Mouse (Mus musculus) neural tube, embryonic 13.5 days (tissue): ENCODE measurements around the gene Sigmar1. TPM values are rescaled to one million over a fixed set of nuclear protein-coding genes. Genes with fewer than 3 reads are reported as not detected.
"Not testable (repeated sequence)": the region's sequence is repeated elsewhere in the genome, so short reads cannot be mapped to it uniquely, and the experiment has no call there.

Source experiments
- ATAC-seq: fragments of 200-750 bp; cut with Nextera tagmentation; 2 replicates; pipeline ENCODE4 v1.8.0; 2017; ENCODE audit warnings: low read depth, mild to moderate bottlenecking, moderate TSS enrichment, moderate library complexity
- H3K27ac ChIP-seq: fragments of 300-500 bp; sonication (generic); replicated peaks from 2 replicates; pipeline ENCODE4 v1.5.1; 2015; ENCODE audit warnings: moderate library complexity, mild to moderate bottlenecking, inconsistent platforms
- H3K27me3 ChIP-seq: fragments of 300-500 bp; sonication (generic); 2 replicates; pipeline ENCODE4 v1.6.1; 2015; ENCODE audit warnings: mild to moderate bottlenecking, inconsistent platforms
- H3K36me3 ChIP-seq: fragments of 300-500 bp; sonication (generic); 2 replicates; pipeline ENCODE4 v1.6.1; 2015; ENCODE audit warnings: mild to moderate bottlenecking, inconsistent platforms
- H3K4me1 ChIP-seq: fragments of 300-500 bp; sonication (generic); replicated peaks from 2 replicates; pipeline ENCODE4 v1.6.1; 2015; ENCODE audit warnings: inconsistent platforms
- H3K4me2 ChIP-seq: fragments of 300-500 bp; sonication (generic); 2 replicates; pipeline ENCODE4 v1.6.1; 2015; ENCODE audit warnings: inconsistent platforms, mild to moderate bottlenecking, moderate library complexity
- H3K4me3 ChIP-seq: fragments of 300-500 bp; sonication (generic); 2 replicates; pipeline ENCODE4 v1.5.1; 2015; ENCODE audit warnings: mild to moderate bottlenecking, inconsistent platforms
- H3K9ac ChIP-seq: fragments of 300-500 bp; sonication (generic); 2 replicates; pipeline ENCODE4 v1.6.1; 2015; ENCODE audit warnings: moderate library complexity, mild to moderate bottlenecking, inconsistent platforms
- H3K9me3 ChIP-seq: fragments of 300-500 bp; sonication (generic); 2 replicates; pipeline ENCODE4 v1.6.1; 2016; ENCODE audit warnings: inconsistent platforms
- WGBS: fragments of 180-500 bp; shearing (Covaris S2); methylation state at CpG from one replicate; pipeline ENCODE4 v1.1.7; 2015; 5-methylcytosine and 5-hydroxymethylcytosine counted together
- polyA plus RNA-seq: library from polyadenylated mRNA; unstranded; fragments of >200 nt; fragmentation: Nextera tagmentation; extraction: Ambion mirVana; gene quantifications from 2 replicates; pipeline ENCODE4 v1.2.1, GENCODE M21; 2015

Gene Sigmar1
- polyA plus RNA-seq, 1 experiment from 2014 or later: 75.1 TPM

DNA sequence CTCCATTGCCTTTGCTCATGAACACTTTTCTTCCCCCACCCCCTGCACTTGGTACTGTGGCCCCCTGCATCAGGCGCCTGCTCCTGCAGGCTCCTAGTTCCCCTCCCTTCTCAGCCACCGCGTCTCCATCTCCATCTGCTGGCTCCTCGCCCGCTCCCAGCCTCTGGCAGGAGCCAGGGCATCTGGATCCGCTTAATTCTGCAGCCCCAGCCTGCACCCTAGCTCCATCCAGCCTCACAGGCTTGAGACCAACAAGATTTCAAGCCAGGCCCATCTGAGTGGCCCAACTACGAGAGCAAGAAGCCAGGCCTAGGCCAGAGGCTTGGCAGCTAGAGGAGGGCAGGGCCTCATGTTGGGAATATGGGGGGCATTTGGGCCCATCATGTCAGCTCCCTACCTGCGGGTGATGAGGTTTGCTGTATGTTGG is 6.7 kb upstream of the Sigmar1 start:
- H3K27me3 ChIP-seq, H3K4me3 ChIP-seq, H3K9me3 ChIP-seq, H3K36me3 ChIP-seq: not testable (repeated sequence)
- H3K4me2 ChIP-seq: peak overlapping the region; percentile 61
- 46% methylated on average over 8 of the region's 8 CpGs for WGBS
- peak; percentile 36; the same call in 1 of the 2 replicates for ATAC-seq
- H3K9ac ChIP-seq: peak overlapping the region; percentile 45; the same call in 1 of the 2 replicates
- H3K27ac ChIP-seq: peak overlapping the region; percentile 67
- peaks cover 36% of the 10 kb centered on the region for H3K4me1 ChIP-seq

- 45% methylated on average over 8 of the region's 8 CpGs for WGBS
- peak overlapping the region; percentile 61 for H3K4me2 ChIP-seq
- H3K36me3 ChIP-seq: peaks cover 8% of the 10 kb centered on the region; the same call in 1 of the 2 replicates
- peaks cover 36% of the 10 kb centered on the region for H3K4me1 ChIP-seq
- H3K4me3 ChIP-seq: no peak overlapping the region
- H3K27me3 ChIP-seq: no peaks in the 10 kb centered on the region
- H3K9me3 ChIP-seq: no peaks in the 10 kb centered on the region
- H3K27ac ChIP-seq: peak overlapping the region; percentile 67
- peak; percentile 45 for ATAC-seq
- peak overlapping the region; percentile 45 for H3K9ac ChIP-seq
Measured at GRCm38 (mm10) chr4:41762099-41762687, 6.2 kb upstream of the Sigmar1 start.

DNA sequence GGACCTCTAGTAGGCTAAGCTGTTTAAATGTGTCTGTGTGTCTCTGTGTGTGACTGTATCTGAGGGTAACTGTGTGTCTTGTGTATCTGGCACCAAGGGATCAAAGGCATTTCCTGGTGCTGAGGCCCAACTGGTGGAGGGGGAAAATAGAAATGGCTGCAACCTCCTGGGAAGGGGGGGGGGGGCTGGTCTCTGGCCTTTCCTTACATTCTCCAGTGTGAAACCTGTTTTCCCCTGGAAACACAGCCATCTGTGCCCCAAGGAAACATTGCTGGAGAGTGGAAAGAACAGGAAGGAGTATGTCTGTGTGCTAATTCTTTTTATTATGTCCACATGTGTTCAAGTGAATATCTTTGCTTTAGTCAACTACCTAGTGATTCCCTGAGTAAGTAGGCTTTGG is 5.7 kb upstream of the Sigmar1 start:
- no peak for ATAC-seq
- Histone ChIP-seq H3K9me3 (no peaks in the 10 kb centered on the region), H3K4me1 (peaks cover 36% of the 10 kb centered on the region), H3K27me3 (no peaks in the 10 kb centered on the region), H3K4me3 (peak overlapping the region; percentile 39; the same call in 1 of the 2 replicates), H3K27ac (peak overlapping the region; percentile 67), H3K9ac (0 out of 2 replicates have a peak overlapping the region, but pooled peaks have one; percentile 71), H3K4me2 (peak overlapping the region; percentile 61), H3K36me3 (peaks cover 8% of the 10 kb centered on the region; the same call in 1 of the 2 replicates)

DNA sequence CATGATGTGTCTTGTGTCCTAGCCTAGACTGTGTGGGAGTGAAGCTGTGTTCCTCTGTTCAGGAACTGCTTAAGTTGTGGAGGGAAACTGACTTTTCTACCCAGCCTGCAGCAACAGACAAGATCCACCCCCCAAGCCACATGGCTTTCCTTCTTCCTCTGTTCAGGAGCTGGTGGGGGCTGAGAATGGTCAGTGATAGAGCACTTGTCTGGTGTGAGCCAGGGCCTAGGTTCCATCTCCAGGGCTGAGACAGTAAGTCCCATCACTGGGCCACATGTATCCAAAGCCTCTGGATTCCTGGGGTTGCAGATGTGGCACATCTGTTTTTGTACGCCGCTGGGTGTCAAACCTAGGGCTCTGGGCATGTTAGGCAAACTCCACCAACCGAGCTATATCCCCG is 5.0 kb upstream of the Sigmar1 start:
- H3K4me2 ChIP-seq: peak overlapping the region; percentile 61
- WGBS: 80% methylated on average over 4 of the region's 4 CpGs
- H3K9me3 ChIP-seq: no peaks in the 10 kb centered on the region
- ATAC-seq: no peak
- peaks cover 43% of the 10 kb centered on the region for H3K4me1 ChIP-seq
- peak overlapping the region; percentile 67 for H3K27ac ChIP-seq
- H3K9ac ChIP-seq: peak overlapping the region; percentile 71
- H3K36me3 ChIP-seq: peaks cover 8% of the 10 kb centered on the region; the same call in 1 of the 2 replicates
- peak overlapping the region; percentile 39 for H3K4me3 ChIP-seq
- no peaks in the 10 kb centered on the region for H3K27me3 ChIP-seq

GRCm38 (mm10) chr4:41760288-41760721 is 4.3 kb upstream of the Sigmar1 start:
- peak overlapping the region; percentile 71 for H3K9ac ChIP-seq
- H3K4me1 ChIP-seq: peaks cover 43% of the 10 kb centered on the region
- peak; percentile 51 for ATAC-seq
- peak overlapping the region; percentile 39 for H3K4me3 ChIP-seq
- peaks cover 8% of the 10 kb centered on the region; the same call in 1 of the 2 replicates for H3K36me3 ChIP-seq
- no peaks in the 10 kb centered on the region for H3K27me3 ChIP-seq
- no peaks in the 10 kb centered on the region for H3K9me3 ChIP-seq
- H3K4me2 ChIP-seq: peak overlapping the region; percentile 61
- 1% methylated on average over 15 of the region's 15 CpGs for WGBS
- H3K27ac ChIP-seq: peak overlapping the region; percentile 67

GRCm38 (mm10) chr4:41759656-41760287 is 3.8 kb upstream of the Sigmar1 start:
- peak overlapping the region; percentile 71 for H3K9ac ChIP-seq
- H3K4me3 ChIP-seq: peak overlapping the region; percentile 39; the same call in 1 of the 2 replicates
- 45% methylated on average over 6 of the region's 6 CpGs for WGBS
- peaks cover 46% of the 10 kb centered on the region for H3K4me1 ChIP-seq
- ATAC-seq: no peak
- no peaks in the 10 kb centered on the region for H3K9me3 ChIP-seq
- H3K36me3 ChIP-seq: peaks cover 8% of the 10 kb centered on the region; the same call in 1 of the 2 replicates
- H3K27me3 ChIP-seq: no peaks in the 10 kb centered on the region
- peak overlapping the region; percentile 61 for H3K4me2 ChIP-seq
- H3K27ac ChIP-seq: peak overlapping the region; percentile 67; the same call in 1 of the 2 replicates

- no peak for ATAC-seq
- H3K4me2 ChIP-seq: no peak overlapping the region
- no peak overlapping the region for H3K4me3 ChIP-seq
- H3K9me3 ChIP-seq: no peaks in the 10 kb centered on the region
- H3K36me3 ChIP-seq: peaks cover 8% of the 10 kb centered on the region; the same call in 1 of the 2 replicates
- 0 out of 2 replicates have a peak overlapping the region, but pooled peaks have one; percentile 8 for H3K9ac ChIP-seq
- 90% methylated on average over 9 of the region's 9 CpGs for WGBS
- H3K4me1 ChIP-seq: peaks cover 48% of the 10 kb centered on the region
- no peak overlapping the region for H3K27ac ChIP-seq
- H3K27me3 ChIP-seq: no peaks in the 10 kb centered on the region
Measured at GRCm38 (mm10) chr4:41759206-41759605, 3.2 kb upstream of the Sigmar1 start.

DNA sequence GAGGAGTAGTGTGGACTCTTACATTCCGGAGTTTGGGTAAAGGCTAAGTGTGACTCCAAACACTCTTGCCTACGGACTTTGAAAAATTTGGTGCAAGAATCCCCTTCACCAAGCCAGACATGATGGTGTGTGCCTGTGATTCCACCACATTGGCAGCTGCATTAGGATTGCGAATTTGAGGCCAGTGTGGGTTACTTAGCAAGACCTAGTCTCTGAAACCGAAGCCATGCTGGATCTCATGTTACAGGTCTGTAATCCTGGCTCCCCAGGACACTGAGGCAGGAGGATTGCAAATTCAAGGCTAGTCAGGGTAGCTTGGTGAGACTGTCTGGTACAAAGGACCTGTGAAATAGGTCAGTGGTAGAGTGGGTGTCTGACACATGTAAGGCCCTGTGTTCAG is 2.7 kb upstream of the Sigmar1 start:
- H3K36me3 ChIP-seq: peaks cover 8% of the 10 kb centered on the region; the same call in 1 of the 2 replicates
- H3K27ac ChIP-seq: no peak overlapping the region
- H3K27me3 ChIP-seq: no peaks in the 10 kb centered on the region
- 0 out of 2 replicates have a peak overlapping the region, but pooled peaks have one; percentile 8 for H3K9ac ChIP-seq
- no peak overlapping the region for H3K4me3 ChIP-seq
- ATAC-seq: no peak
- H3K9me3 ChIP-seq: no peaks in the 10 kb centered on the region
- no peak overlapping the region for H3K4me2 ChIP-seq
- peaks cover 48% of the 10 kb centered on the region for H3K4me1 ChIP-seq
- 96% methylated on average over 4 of the region's 4 CpGs for WGBS

DNA sequence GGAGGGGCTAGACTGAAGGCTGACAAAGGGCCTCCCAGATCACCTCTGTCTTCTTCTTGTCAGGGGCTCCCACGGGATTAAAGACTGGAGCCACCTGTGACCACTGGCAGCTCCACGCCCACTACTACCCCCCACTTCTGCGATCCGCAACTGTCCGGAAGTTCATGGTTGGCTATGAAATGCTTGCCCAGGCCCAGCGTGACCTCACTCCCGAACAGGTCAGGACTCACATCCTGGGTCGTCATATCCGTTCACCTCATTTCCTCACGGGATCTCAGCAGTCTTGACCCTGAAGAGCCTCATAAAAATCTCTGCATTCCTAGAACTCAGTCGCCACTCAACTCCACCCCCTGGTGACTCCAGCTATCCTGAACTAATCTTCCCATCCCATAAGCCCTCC is 2.1 kb upstream of the Sigmar1 start:
- no peak for ATAC-seq
- Histone ChIP-seq H3K4me2 (no peak overlapping the region), H3K27ac (no peak overlapping the region), H3K4me3 (no peak overlapping the region), H3K9ac (no peak overlapping the region), H3K36me3 (peaks cover 8% of the 10 kb centered on the region; the same call in 1 of the 2 replicates), H3K9me3 (no peaks in the 10 kb centered on the region), H3K27me3 (no peaks in the 10 kb centered on the region), H3K4me1 (peaks cover 48% of the 10 kb centered on the region)
- 86% methylated on average over 11 of the region's 11 CpGs for WGBS

DNA sequence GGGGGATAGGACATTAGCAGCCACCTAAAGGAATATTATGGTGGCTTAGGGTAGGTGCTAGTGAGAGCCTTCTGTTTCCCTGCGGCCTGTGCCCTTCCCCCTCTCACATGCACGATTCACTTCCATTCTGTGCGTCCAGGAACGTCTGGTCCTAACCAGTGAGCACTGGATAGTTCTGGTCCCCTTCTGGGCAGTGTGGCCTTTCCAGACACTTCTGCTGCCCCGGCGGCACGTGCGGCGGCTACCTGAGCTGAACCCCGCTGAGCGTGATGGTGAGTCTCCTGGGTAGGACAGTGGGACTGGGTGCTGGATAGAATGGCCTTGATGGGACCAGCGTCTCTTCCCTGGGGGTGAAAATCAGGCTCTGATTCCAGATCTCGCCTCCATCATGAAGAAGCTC is 1.4 kb upstream of the Sigmar1 start:
- no peak overlapping the region for H3K9ac ChIP-seq
- H3K4me1 ChIP-seq: peaks cover 42% of the 10 kb centered on the region
- no peak overlapping the region for H3K27ac ChIP-seq
- H3K4me3 ChIP-seq: no peak overlapping the region
- 95% methylated on average over 13 of the region's 13 CpGs for WGBS
- peaks cover 4% of the 10 kb centered on the region; the same call in 1 of the 2 replicates for H3K27me3 ChIP-seq
- H3K9me3 ChIP-seq: no peaks in the 10 kb centered on the region
- H3K4me2 ChIP-seq: no peak overlapping the region
- peaks cover 8% of the 10 kb centered on the region; the same call in 1 of the 2 replicates for H3K36me3 ChIP-seq
- ATAC-seq: no peak

DNA sequence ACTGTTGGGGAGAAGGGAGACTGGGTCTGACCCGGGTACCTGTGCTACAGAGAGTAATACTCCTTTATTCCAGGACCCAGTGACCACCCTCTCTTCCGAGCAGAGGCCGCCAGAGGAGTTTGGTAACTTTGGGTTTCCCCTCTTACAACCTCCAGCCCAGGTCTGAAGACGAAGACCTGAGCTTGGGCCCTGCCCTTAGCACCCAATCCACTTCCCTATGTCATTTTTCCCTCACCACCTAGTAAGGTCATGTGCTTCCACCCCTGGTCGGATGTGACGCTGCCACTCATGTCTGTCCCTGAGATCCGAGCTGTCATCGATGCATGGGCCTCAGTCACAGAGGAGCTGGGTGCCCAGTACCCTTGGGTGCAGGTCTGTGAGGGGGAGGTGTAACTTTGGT is 483 bp upstream of the Sigmar1 start:
- peak; percentile 15; the same call in 1 of the 2 replicates for ATAC-seq

GRCm38 (mm10) chr4:41754797-41755337 is 1.1 kb downstream of the Sigmar1 start, which contains the start of gene Galt:
Gene Galt, plus strand, starts transcription at chr4:41755228.
- 9% methylated on average over 14 of the region's 14 CpGs for WGBS
- peak; percentile 54 for ATAC-seq
- Histone ChIP-seq H3K36me3 (peaks cover 8% of the 10 kb centered on the region; the same call in 1 of the 2 replicates), H3K27ac (peak within 1 kb of the TSS; percentile 83), H3K4me3 (peak within 1 kb of the TSS; percentile 62), H3K9ac (peak within 1 kb of the TSS; percentile 83), H3K9me3 (no peaks in the 10 kb centered on the region), H3K4me1 (peaks cover 18% of the 10 kb centered on the region), H3K27me3 (peaks cover 4% of the 10 kb centered on the region; the same call in 1 of the 2 replicates), H3K4me2 (peak within 1 kb of the TSS; percentile 95)

More for the DNA sequence above, 483 bp upstream of the Sigmar1 start:
- Histone ChIP-seq H3K27me3 (peaks cover 4% of the 10 kb centered on the region; the same call in 1 of the 2 replicates), H3K9ac (peak overlapping the region; percentile 83), H3K4me2 (peak overlapping the region; percentile 95), H3K9me3 (no peaks in the 10 kb centered on the region), H3K4me3 (peak overlapping the region; percentile 62), H3K36me3 (peaks cover 8% of the 10 kb centered on the region; the same call in 1 of the 2 replicates), H3K27ac (no peak overlapping the region), H3K4me1 (peaks cover 33% of the 10 kb centered on the region)
- 79% methylated on average over 8 of the region's 8 CpGs for WGBS
